Mouse (Mus musculus): ENCODE data around the gene Plcb2. TPM values are rescaled to one million over a fixed set of nuclear protein-coding genes. Genes with fewer than 3 reads are reported as not detected.

Plcb2 gene
- polyA plus RNA-seq (2014; fragmentation: Nextera tagmentation; extraction: Ambion mirVana), result 0.24 and 0.39 TPM in 2 replicates

DNA sequence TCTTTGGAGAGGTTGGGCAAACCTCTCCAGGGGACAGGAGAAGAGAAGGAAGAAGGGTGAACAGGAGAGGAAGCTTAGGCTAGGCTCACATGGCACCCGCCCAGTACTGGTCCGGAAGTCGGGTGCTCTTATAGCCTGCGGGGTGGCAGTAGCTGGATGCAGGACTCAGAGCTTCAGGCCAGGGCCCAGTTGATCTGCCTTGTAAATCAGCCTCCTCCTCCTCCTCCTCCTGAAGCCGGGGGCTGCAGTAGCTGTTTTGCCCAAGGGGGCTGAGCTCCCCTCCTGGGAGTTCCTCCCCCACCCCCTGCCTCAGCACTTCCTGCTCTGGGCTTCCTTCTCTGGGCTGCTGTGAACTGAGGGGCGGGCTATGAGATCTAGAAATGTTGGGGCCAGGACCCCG, at the start of gene Plcb2:
Plcb2 (minus strand) TSS at position 102 of the 400 bp plus-strand sequence.
- Histone ChIP-seq H3K4me2 (ENCODE audit: low read depth) (no peak within 1 kb of the TSS), H3K9me3 (ENCODE audit: control insufficient read depth, low read length) (no peaks in the 10 kb centered on the region), H3K9ac (ENCODE audit: low read length) (no peak within 1 kb of the TSS), H3K27ac (ENCODE audit: low read depth, low read length) (no peak within 1 kb of the TSS), H3K4me1 (ENCODE audit: control insufficient read depth, insufficient read depth, low read length) (peaks cover 3% of the 10 kb centered on the region; the same call in 1 of the 2 replicates), H3K36me3 (ENCODE audit: control insufficient read depth, insufficient read depth, low read length) (no peaks in the 10 kb centered on the region), H3K4me3 (ENCODE audit: low read depth, low read length) (no peak within 1 kb of the TSS), H3K27me3 (ENCODE audit: control insufficient read depth, insufficient read depth, low read length) (peaks cover 12% of the 10 kb centered on the region; the same call in 1 of the 2 replicates)
- 15% methylated on average over 7 of the region's 7 CpGs for WGBS
- DNase-seq (ENCODE audit: low spot score), result no peak
- ATAC-seq (ENCODE audit: insufficient read depth, low FRiP score, low TSS enrichment), result no peak

DNA sequence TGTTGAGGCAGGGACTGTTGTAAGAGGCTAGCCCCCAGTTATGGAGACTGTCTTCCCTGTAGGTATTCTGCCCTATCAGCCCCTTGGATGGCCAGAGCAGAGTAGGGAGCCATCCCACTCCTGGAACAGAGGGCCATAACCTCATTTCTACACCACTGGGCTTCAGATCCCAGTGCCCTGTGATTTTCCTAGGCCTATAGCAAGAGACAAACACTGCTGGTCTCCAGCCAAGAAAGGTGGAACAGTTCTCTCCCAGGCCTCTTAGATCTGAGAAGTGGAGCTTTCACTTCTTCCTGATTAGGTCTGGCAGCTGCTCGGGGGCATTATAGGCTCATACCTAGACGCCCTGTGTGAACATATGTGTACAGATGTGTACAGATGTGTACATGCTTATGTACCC, 48.1 kb upstream of the Plcb2 start:
- Histone ChIP-seq H3K27ac (ENCODE audit: low read depth, low read length) (no peak overlapping the region), H3K4me2 (ENCODE audit: low read depth) (no peak overlapping the region), H3K9ac (ENCODE audit: low read length) (no peak overlapping the region), H3K9me3 (ENCODE audit: control insufficient read depth, low read length) (no peaks in the 10 kb centered on the region), H3K27me3 (ENCODE audit: control insufficient read depth, insufficient read depth, low read length) (0 out of 2 replicates have a peak, but pooled peaks cover 4% of the 10 kb centered on the region), H3K36me3 (ENCODE audit: control insufficient read depth, insufficient read depth, low read length) (no peaks in the 10 kb centered on the region), H3K4me3 (ENCODE audit: low read depth, low read length) (no peak overlapping the region), H3K4me1 (ENCODE audit: control insufficient read depth, insufficient read depth, low read length) (peaks cover 8% of the 10 kb centered on the region)
- 72% methylated on average over 2 of the region's 2 CpGs for WGBS
- DNase-seq (ENCODE audit: low spot score) (no peak), ATAC-seq (ENCODE audit: insufficient read depth, low FRiP score, low TSS enrichment) (no peak)

DNA sequence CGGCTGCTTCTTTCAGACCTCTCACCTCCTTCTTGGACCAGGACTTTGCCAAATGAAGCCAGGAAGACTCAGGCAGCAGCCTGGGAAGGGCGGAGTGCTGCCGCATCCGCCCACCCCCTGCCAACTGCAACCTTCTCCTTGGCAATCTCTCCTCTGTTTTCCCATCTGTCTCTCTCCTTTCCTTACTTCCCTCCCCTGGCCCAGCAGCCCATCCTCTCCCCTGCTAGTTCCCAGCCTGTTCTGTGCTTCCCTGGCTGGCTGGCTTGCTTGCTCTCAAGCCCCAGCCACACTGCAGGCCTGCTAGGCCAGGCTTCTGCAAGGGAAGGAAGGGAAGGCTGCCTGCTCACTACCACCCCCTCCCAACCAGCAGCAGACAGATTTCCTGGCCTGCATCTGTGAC, 47.6 kb upstream of the Plcb2 start:
- WGBS, result 70% methylated on average over 4 of the region's 4 CpGs
- no peak overlapping the region for H3K4me2 ChIP-seq (ENCODE audit: low read depth)
- DNase-seq (ENCODE audit: low spot score), result no peak
- no peak overlapping the region for H3K9ac ChIP-seq (ENCODE audit: low read length)
- no peak overlapping the region for H3K27ac ChIP-seq (ENCODE audit: low read depth, low read length)
- ATAC-seq (ENCODE audit: insufficient read depth, low FRiP score, low TSS enrichment), result no peak
- H3K4me3 ChIP-seq (ENCODE audit: low read depth, low read length), result no peak overlapping the region
- H3K4me1 ChIP-seq (ENCODE audit: control insufficient read depth, insufficient read depth, low read length), result peaks cover 8% of the 10 kb centered on the region
- H3K27me3 ChIP-seq (ENCODE audit: control insufficient read depth, insufficient read depth, low read length), result 0 out of 2 replicates have a peak, but pooled peaks cover 4% of the 10 kb centered on the region
- no peaks in the 10 kb centered on the region for H3K9me3 ChIP-seq (ENCODE audit: control insufficient read depth, low read length)
- no peaks in the 10 kb centered on the region for H3K36me3 ChIP-seq (ENCODE audit: control insufficient read depth, insufficient read depth, low read length)

DNA sequence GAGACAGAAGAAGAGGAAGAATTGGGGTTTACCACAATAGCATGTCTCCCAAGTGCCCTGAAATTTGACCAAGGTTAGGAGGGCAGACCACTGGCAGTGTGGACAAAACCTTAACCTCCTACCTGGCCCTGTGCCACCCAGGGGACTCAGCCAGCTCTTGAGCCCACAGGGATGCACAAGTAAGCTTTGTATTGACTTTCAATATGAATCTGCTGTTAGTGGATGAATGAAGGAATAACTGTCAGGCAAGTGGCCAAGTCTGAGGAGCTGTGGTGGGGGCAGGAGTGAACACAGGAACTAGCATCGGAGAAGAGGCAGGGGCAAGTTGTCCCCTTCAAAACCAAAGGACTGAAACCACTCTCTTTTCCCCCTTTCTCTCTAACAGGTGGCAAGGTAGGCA, 47.2 kb upstream of the Plcb2 start:
- Histone ChIP-seq H3K4me2 (ENCODE audit: low read depth) (no peak overlapping the region), H3K4me1 (ENCODE audit: control insufficient read depth, insufficient read depth, low read length) (peaks cover 8% of the 10 kb centered on the region), H3K9me3 (ENCODE audit: control insufficient read depth, low read length) (no peaks in the 10 kb centered on the region), H3K4me3 (ENCODE audit: low read depth, low read length) (no peak overlapping the region), H3K27me3 (ENCODE audit: control insufficient read depth, insufficient read depth, low read length) (0 out of 2 replicates have a peak, but pooled peaks cover 4% of the 10 kb centered on the region), H3K36me3 (ENCODE audit: control insufficient read depth, insufficient read depth, low read length) (no peaks in the 10 kb centered on the region), H3K27ac (ENCODE audit: low read depth, low read length) (no peak overlapping the region), H3K9ac (ENCODE audit: low read length) (no peak overlapping the region)
- 91% methylated on average over 1 of the region's 1 CpGs for WGBS
- ATAC-seq (ENCODE audit: insufficient read depth, low FRiP score, low TSS enrichment) (no peak), DNase-seq (ENCODE audit: low spot score) (no peak)

DNA sequence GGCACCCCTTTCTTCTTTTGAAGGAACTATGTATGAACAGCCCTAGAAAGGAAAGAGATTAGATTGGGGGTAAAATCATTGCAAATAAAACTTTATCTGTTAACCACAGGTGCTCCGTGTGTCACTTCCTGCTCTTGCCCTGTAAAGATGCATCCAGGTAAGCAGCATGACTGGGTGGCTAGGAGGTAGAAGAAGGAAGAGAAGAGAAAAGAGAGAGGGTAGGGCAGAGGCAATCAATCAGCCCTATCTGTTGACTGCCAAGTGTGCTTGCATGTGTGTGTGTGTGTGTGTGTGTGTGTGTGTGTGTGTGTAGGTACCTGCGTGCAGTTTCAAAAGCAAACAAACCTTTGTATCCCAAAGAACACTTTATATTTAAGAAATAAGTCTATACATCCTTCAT, 46.3 kb upstream of the Plcb2 start:
- no peaks in the 10 kb centered on the region for H3K27me3 ChIP-seq (ENCODE audit: control insufficient read depth, insufficient read depth, low read length)
- H3K4me2 ChIP-seq (ENCODE audit: low read depth), result no peak overlapping the region
- H3K36me3 ChIP-seq (ENCODE audit: control insufficient read depth, insufficient read depth, low read length), result no peaks in the 10 kb centered on the region
- H3K9ac ChIP-seq (ENCODE audit: low read length), result no peak overlapping the region
- ATAC-seq (ENCODE audit: insufficient read depth, low FRiP score, low TSS enrichment) (no peak), DNase-seq (ENCODE audit: low spot score) (no peak)
- 0 out of 2 replicates have a peak, but pooled peaks cover 3% of the 10 kb centered on the region for H3K4me1 ChIP-seq (ENCODE audit: control insufficient read depth, insufficient read depth, low read length)
- WGBS, result 95% methylated on average over 2 of the region's 2 CpGs
- no peaks in the 10 kb centered on the region for H3K9me3 ChIP-seq (ENCODE audit: control insufficient read depth, low read length)
- H3K4me3 ChIP-seq (ENCODE audit: low read depth, low read length), result no peak overlapping the region
- no peak overlapping the region for H3K27ac ChIP-seq (ENCODE audit: low read depth, low read length)

DNA sequence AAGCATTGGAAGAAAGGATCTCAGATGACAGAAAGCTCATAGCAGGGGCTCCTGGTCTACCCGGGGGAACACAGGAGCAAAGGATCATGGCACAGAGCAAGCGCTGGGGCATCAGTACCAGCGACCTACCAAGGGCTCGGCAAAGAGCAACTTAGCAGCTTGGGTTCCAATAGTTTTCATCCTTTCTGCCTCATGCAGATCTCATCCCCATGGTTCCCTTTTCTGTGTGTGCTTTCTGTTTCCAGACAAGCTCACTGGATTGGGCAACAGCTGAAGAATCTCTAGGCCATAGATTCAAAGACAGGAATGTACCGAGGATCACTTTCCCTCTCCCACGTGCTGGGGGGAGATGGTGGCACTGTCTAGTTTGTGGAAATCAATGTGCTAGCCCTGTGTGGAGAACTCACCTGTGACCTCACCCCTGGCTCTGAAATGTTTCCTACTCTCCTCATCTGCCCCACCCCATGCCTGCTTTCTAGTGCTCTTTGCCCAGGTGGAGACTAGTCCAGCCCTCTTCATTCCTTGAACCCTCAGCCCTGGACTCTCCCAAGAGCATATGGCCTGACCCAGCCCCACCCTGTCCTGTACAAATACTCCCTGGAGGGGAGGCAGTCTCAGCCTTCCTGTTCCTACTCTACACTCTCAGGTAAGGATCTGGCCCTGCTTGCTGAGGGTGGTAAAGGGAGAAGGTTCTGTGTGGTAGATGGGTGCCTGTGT, 44.1 kb upstream of the Plcb2 start, which contains the start of gene Phgr1:
Phgr1 (plus strand) TSS at position 612 of the 717 bp plus-strand sequence.
- Histone ChIP-seq H3K9ac (ENCODE audit: low read length) (no peak within 1 kb of the TSS), H3K4me1 (ENCODE audit: control insufficient read depth, insufficient read depth, low read length) (no peaks in the 10 kb centered on the region), H3K9me3 (ENCODE audit: control insufficient read depth, low read length) (no peaks in the 10 kb centered on the region), H3K27ac (ENCODE audit: low read depth, low read length) (no peak within 1 kb of the TSS), H3K36me3 (ENCODE audit: control insufficient read depth, insufficient read depth, low read length) (no peaks in the 10 kb centered on the region), H3K4me3 (ENCODE audit: low read depth, low read length) (no peak within 1 kb of the TSS), H3K4me2 (ENCODE audit: low read depth) (no peak within 1 kb of the TSS), H3K27me3 (ENCODE audit: control insufficient read depth, insufficient read depth, low read length) (no peaks in the 10 kb centered on the region)
- DNase-seq (ENCODE audit: low spot score) (no peak), ATAC-seq (ENCODE audit: insufficient read depth, low FRiP score, low TSS enrichment) (no peak)
- 82% methylated on average over 6 of the region's 6 CpGs for WGBS

DNA sequence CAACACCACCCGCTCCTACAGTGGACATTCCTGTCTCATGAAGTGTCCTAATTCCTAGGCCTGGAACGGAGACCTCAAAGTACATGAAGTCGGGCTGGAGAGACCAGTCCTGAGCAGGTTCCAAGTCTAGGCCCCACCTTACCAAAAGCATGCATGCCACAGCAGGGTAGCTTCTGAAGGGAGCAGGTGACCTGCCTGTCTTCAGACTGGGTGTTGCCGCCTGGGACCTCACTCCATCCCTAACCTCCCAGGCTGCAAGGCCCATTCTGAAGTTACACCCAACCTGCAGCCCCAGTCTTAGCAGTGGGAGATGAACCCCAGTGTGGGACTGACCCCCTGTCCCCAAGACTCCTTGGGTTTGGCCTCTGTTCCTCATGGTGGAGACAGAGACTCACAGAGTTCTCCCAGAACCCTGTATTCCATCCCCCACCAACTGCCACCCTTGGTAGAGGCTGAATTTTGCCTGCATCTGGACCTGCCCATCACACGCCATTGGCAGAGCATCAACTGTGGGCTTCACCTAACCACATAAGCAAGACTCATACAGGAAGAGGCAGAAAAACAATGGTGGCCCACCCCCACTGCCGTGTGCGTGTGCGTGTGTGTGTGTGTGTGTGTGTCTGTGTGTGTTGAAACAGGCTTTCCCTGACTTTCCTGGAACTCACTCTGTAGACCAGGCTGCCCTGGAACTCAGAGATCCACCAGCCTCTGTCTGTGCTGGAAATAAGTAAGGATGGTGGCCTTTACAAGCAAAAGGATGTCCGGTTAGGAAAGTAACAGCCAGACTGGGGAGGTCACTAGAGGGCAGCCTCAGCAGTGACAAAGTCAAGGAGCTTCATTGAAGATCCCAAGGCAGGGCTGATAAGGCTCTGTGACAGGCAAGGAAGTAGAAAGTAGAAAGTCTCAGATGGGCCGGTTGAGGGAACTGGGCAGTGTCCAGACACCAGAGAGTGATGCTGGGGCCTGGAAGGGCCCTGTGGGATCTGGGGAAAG, 38.1 kb upstream of the Plcb2 start:
- no peak for ATAC-seq (ENCODE audit: insufficient read depth, low FRiP score, low TSS enrichment)
- Histone ChIP-seq H3K27ac (ENCODE audit: low read depth, low read length) (no peak overlapping the region), H3K36me3 (ENCODE audit: control insufficient read depth, insufficient read depth, low read length) (no peaks in the 10 kb centered on the region), H3K9ac (ENCODE audit: low read length) (no peak overlapping the region), H3K4me2 (ENCODE audit: low read depth) (no peak overlapping the region), H3K27me3 (ENCODE audit: control insufficient read depth, insufficient read depth, low read length) (no peaks in the 10 kb centered on the region), H3K4me3 (ENCODE audit: low read depth, low read length) (no peak overlapping the region), H3K9me3 (ENCODE audit: control insufficient read depth, low read length) (no peaks in the 10 kb centered on the region), H3K4me1 (ENCODE audit: control insufficient read depth, insufficient read depth, low read length) (peaks cover 17% of the 10 kb centered on the region)
- 80% methylated on average over 10 of the region's 10 CpGs for WGBS
- DNase-seq (ENCODE audit: low spot score), result no peak

DNA sequence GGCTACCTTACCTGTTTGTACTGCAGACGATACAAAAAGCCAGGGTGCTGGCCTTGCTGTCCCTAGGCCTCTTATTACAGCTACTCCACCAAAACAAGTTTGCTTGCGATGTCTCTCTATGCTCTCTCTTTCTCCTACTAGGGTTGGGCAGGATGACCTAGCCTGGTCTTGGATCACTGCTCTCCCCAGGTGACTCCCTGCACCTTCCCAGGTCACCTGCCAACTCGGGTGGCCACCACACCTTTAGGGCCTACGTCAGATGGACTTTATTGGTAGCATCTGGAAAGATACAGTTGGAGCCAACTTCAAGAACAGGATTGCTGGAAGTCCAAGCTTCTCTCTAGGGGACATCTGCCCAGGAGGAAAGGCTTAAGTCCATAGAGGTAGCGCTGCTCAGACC, 36.6 kb upstream of the Plcb2 start:
- no peaks in the 10 kb centered on the region for H3K36me3 ChIP-seq (ENCODE audit: control insufficient read depth, insufficient read depth, low read length)
- H3K4me3 ChIP-seq (ENCODE audit: low read depth, low read length), result no peak overlapping the region
- ATAC-seq (ENCODE audit: insufficient read depth, low FRiP score, low TSS enrichment) (no peak), DNase-seq (ENCODE audit: low spot score) (no peak)
- H3K4me1 ChIP-seq (ENCODE audit: control insufficient read depth, insufficient read depth, low read length), result peaks cover 19% of the 10 kb centered on the region
- H3K4me2 ChIP-seq (ENCODE audit: low read depth), result no peak overlapping the region
- WGBS, result 87% methylated on average over 5 of the region's 5 CpGs
- H3K27ac ChIP-seq (ENCODE audit: low read depth, low read length), result no peak overlapping the region
- no peak overlapping the region for H3K9ac ChIP-seq (ENCODE audit: low read length)
- H3K27me3 ChIP-seq (ENCODE audit: control insufficient read depth, insufficient read depth, low read length), result 0 out of 2 replicates have a peak, but pooled peaks cover 3% of the 10 kb centered on the region
- no peaks in the 10 kb centered on the region for H3K9me3 ChIP-seq (ENCODE audit: control insufficient read depth, low read length)
